Mouse (Mus musculus): ENCODE measurements at regions not wholly inside any gene's neighbourhood (a gene's known extent, or its start where the extent isn't known, plus 50 kb on each side); places are given as distances from the start of the nearest gene placed in this dataset.

GRCm38 (mm10) chr10:99383028-99383427 is 120.0 kb downstream of the Dusp6 start:
- Histone ChIP-seq H3K27me3 (ENCODE audit: control insufficient read depth, insufficient read depth, low read depth, low read length) (no peaks in the 10 kb centered on the region), H3K4me1 (ENCODE audit: control insufficient read depth, low read depth, low read length) (no peaks in the 10 kb centered on the region), H3K9ac (ENCODE audit: low read depth, low read length) (no peak overlapping the region), H3K4me2 (ENCODE audit: low read depth, low read length) (no peak overlapping the region), H3K27ac (ENCODE audit: low read length) (no peak overlapping the region), H3K36me3 (ENCODE audit: control insufficient read depth, insufficient read depth) (no peaks in the 10 kb centered on the region), H3K4me3 (ENCODE audit: low read depth, low read length) (no peak overlapping the region), H3K9me3 (replicated peaks; ENCODE audit: control insufficient read depth, low read length) (no peaks in the 10 kb centered on the region)
- 17% methylated on average over 4 of the region's 4 CpGs for WGBS (ENCODE audit: insufficient replicate concordance)
- no peak for ATAC-seq (ENCODE audit: low read depth)

- no peak overlapping the region for H3K9ac ChIP-seq (ENCODE audit: low read depth, low read length)
- 68% methylated on average over 6 of the region's 6 CpGs for WGBS (ENCODE audit: insufficient replicate concordance)
- H3K4me3 ChIP-seq (ENCODE audit: low read depth, low read length): no peak overlapping the region
Measured at GRCm38 (mm10) chr10:99384366-99384765, 121.3 kb downstream of the Dusp6 start.

GRCm38 (mm10) chr10:99384851-99385250 is 121.8 kb downstream of the Dusp6 start:
- Histone ChIP-seq H3K9ac (ENCODE audit: low read depth, low read length) (no peak overlapping the region), H3K4me2 (ENCODE audit: low read depth, low read length) (no peak overlapping the region), H3K4me1 (ENCODE audit: control insufficient read depth, low read depth, low read length) (no peaks in the 10 kb centered on the region), H3K27me3 (ENCODE audit: control insufficient read depth, insufficient read depth, low read depth, low read length) (no peaks in the 10 kb centered on the region), H3K27ac (ENCODE audit: low read length) (no peak overlapping the region), H3K9me3 (replicated peaks; ENCODE audit: control insufficient read depth, low read length) (no peaks in the 10 kb centered on the region), H3K36me3 (ENCODE audit: control insufficient read depth, insufficient read depth) (no peaks in the 10 kb centered on the region), H3K4me3 (ENCODE audit: low read depth, low read length) (no peak overlapping the region)
- 36% methylated on average over 4 of the region's 4 CpGs for WGBS (ENCODE audit: insufficient replicate concordance)
- ATAC-seq (ENCODE audit: low read depth): no peak

More at GRCm38 (mm10) chr10:99384366-99384765, 121.3 kb downstream of the Dusp6 start:
- Histone ChIP-seq H3K4me2 (ENCODE audit: low read depth, low read length) (no peak overlapping the region), H3K9me3 (replicated peaks; ENCODE audit: control insufficient read depth, low read length) (no peaks in the 10 kb centered on the region), H3K27me3 (ENCODE audit: control insufficient read depth, insufficient read depth, low read depth, low read length) (no peaks in the 10 kb centered on the region), H3K27ac (ENCODE audit: low read length) (no peak overlapping the region), H3K36me3 (ENCODE audit: control insufficient read depth, insufficient read depth) (no peaks in the 10 kb centered on the region), H3K4me1 (ENCODE audit: control insufficient read depth, low read depth, low read length) (no peaks in the 10 kb centered on the region)
- ATAC-seq (ENCODE audit: low read depth): no peak

GRCm38 (mm10) chr10:99385854-99386253 is 122.8 kb downstream of the Dusp6 start:
- 20% methylated on average over 6 of the region's 6 CpGs for WGBS (ENCODE audit: insufficient replicate concordance)
- Histone ChIP-seq H3K4me1 (ENCODE audit: control insufficient read depth, low read depth, low read length) (no peaks in the 10 kb centered on the region), H3K27me3 (ENCODE audit: control insufficient read depth, insufficient read depth, low read depth, low read length) (no peaks in the 10 kb centered on the region), H3K27ac (ENCODE audit: low read length) (no peak overlapping the region), H3K36me3 (ENCODE audit: control insufficient read depth, insufficient read depth) (no peaks in the 10 kb centered on the region), H3K4me2 (ENCODE audit: low read depth, low read length) (no peak overlapping the region), H3K4me3 (ENCODE audit: low read depth, low read length) (no peak overlapping the region), H3K9me3 (replicated peaks; ENCODE audit: control insufficient read depth, low read length) (no peaks in the 10 kb centered on the region), H3K9ac (ENCODE audit: low read depth, low read length) (no peak overlapping the region)
- no peak for ATAC-seq (ENCODE audit: low read depth)

- H3K9ac ChIP-seq (ENCODE audit: low read depth, low read length): no peak overlapping the region
- no peak overlapping the region for H3K27ac ChIP-seq (ENCODE audit: low read length)
- no peaks in the 10 kb centered on the region for H3K4me1 ChIP-seq (ENCODE audit: control insufficient read depth, low read depth, low read length)
- WGBS (ENCODE audit: insufficient replicate concordance): 73% methylated on average over 7 of the region's 7 CpGs
- H3K27me3 ChIP-seq (ENCODE audit: control insufficient read depth, insufficient read depth, low read depth, low read length): no peaks in the 10 kb centered on the region
- H3K36me3 ChIP-seq (ENCODE audit: control insufficient read depth, insufficient read depth): no peaks in the 10 kb centered on the region
- no peaks in the 10 kb centered on the region for H3K9me3 ChIP-seq (replicated peaks; ENCODE audit: control insufficient read depth, low read length)
- H3K4me3 ChIP-seq (ENCODE audit: low read depth, low read length): no peak overlapping the region
- no peak overlapping the region for H3K4me2 ChIP-seq (ENCODE audit: low read depth, low read length)
- ATAC-seq (ENCODE audit: low read depth): no peak
Measured at GRCm38 (mm10) chr10:99388526-99388925, 125.5 kb downstream of the Dusp6 start.

GRCm38 (mm10) chr10:99388986-99389385 is 126.0 kb downstream of the Dusp6 start:
- Histone ChIP-seq H3K4me2 (ENCODE audit: low read depth, low read length) (no peak overlapping the region), H3K27me3 (ENCODE audit: control insufficient read depth, insufficient read depth, low read depth, low read length) (no peaks in the 10 kb centered on the region), H3K27ac (ENCODE audit: low read length) (no peak overlapping the region), H3K9ac (ENCODE audit: low read depth, low read length) (no peak overlapping the region), H3K4me1 (ENCODE audit: control insufficient read depth, low read depth, low read length) (no peaks in the 10 kb centered on the region), H3K4me3 (ENCODE audit: low read depth, low read length) (no peak overlapping the region), H3K36me3 (ENCODE audit: control insufficient read depth, insufficient read depth) (no peaks in the 10 kb centered on the region), H3K9me3 (replicated peaks; ENCODE audit: control insufficient read depth, low read length) (no peaks in the 10 kb centered on the region)
- ATAC-seq (ENCODE audit: low read depth): no peak
- 73% methylated on average over 8 of the region's 8 CpGs for WGBS (ENCODE audit: insufficient replicate concordance)

- H3K4me3 ChIP-seq (ENCODE audit: low read depth, low read length): no peak overlapping the region
- WGBS (ENCODE audit: insufficient replicate concordance): 60% methylated on average over 7 of the region's 7 CpGs
- H3K9me3 ChIP-seq (replicated peaks; ENCODE audit: control insufficient read depth, low read length): no peaks in the 10 kb centered on the region
- no peaks in the 10 kb centered on the region for H3K4me1 ChIP-seq (ENCODE audit: control insufficient read depth, low read depth, low read length)
- no peak overlapping the region for H3K9ac ChIP-seq (ENCODE audit: low read depth, low read length)
- no peaks in the 10 kb centered on the region for H3K36me3 ChIP-seq (ENCODE audit: control insufficient read depth, insufficient read depth)
- H3K27me3 ChIP-seq (ENCODE audit: control insufficient read depth, insufficient read depth, low read depth, low read length): no peaks in the 10 kb centered on the region
- no peak overlapping the region for H3K27ac ChIP-seq (ENCODE audit: low read length)
- no peak overlapping the region for H3K4me2 ChIP-seq (ENCODE audit: low read depth, low read length)
- ATAC-seq (ENCODE audit: low read depth): no peak
Measured at GRCm38 (mm10) chr10:99390609-99391183, 127.7 kb downstream of the Dusp6 start.

GRCm38 (mm10) chr10:99391725-99392124 is 128.7 kb downstream of the Dusp6 start:
- WGBS (ENCODE audit: insufficient replicate concordance): 70% methylated on average over 6 of the region's 6 CpGs
- no peak overlapping the region for H3K9ac ChIP-seq (ENCODE audit: low read depth, low read length)

GRCm38 (mm10) chr10:99392979-99393378 is 129.9 kb downstream of the Dusp6 start:
- Histone ChIP-seq H3K27ac (ENCODE audit: low read length) (no peak overlapping the region), H3K4me3 (ENCODE audit: low read depth, low read length) (no peak overlapping the region), H3K27me3 (ENCODE audit: control insufficient read depth, insufficient read depth, low read depth, low read length) (no peaks in the 10 kb centered on the region), H3K9me3 (replicated peaks; ENCODE audit: control insufficient read depth, low read length) (no peaks in the 10 kb centered on the region), H3K4me1 (ENCODE audit: control insufficient read depth, low read depth, low read length) (no peaks in the 10 kb centered on the region), H3K9ac (ENCODE audit: low read depth, low read length) (no peak overlapping the region), H3K36me3 (ENCODE audit: control insufficient read depth, insufficient read depth) (no peaks in the 10 kb centered on the region), H3K4me2 (ENCODE audit: low read depth, low read length) (no peak overlapping the region)
- ATAC-seq (ENCODE audit: low read depth): no peak
- 48% methylated on average over 5 of the region's 5 CpGs for WGBS (ENCODE audit: insufficient replicate concordance)

More at GRCm38 (mm10) chr10:99391725-99392124, 128.7 kb downstream of the Dusp6 start:
- Histone ChIP-seq H3K4me1 (ENCODE audit: control insufficient read depth, low read depth, low read length) (no peaks in the 10 kb centered on the region), H3K4me3 (ENCODE audit: low read depth, low read length) (no peak overlapping the region), H3K27ac (ENCODE audit: low read length) (no peak overlapping the region), H3K36me3 (ENCODE audit: control insufficient read depth, insufficient read depth) (no peaks in the 10 kb centered on the region), H3K4me2 (ENCODE audit: low read depth, low read length) (no peak overlapping the region), H3K9me3 (replicated peaks; ENCODE audit: control insufficient read depth, low read length) (no peaks in the 10 kb centered on the region), H3K27me3 (ENCODE audit: control insufficient read depth, insufficient read depth, low read depth, low read length) (no peaks in the 10 kb centered on the region)
- ATAC-seq (ENCODE audit: low read depth): no peak

Data from liver, embryonic 16.5 days (tissue).